Mouse (Mus musculus) ES-Bruce4 (cell line): ENCODE measurements at regions not wholly inside any gene's neighbourhood (a gene's known extent, or its start where the extent isn't known, plus 50 kb on each side); places are given as distances from the start of the nearest gene placed in this dataset.

Experiments
- CTCF ChIP-seq: IDR thresholded peaks from one replicate; pipeline ENCODE4 v1.8.1; 2011; ENCODE audit warnings: low read depth, low read length
- EP300 ChIP-seq: IDR thresholded peaks from 2 replicates; pipeline ENCODE4 v1.6.1; 2011; ENCODE audit warnings: low read depth, low read length; ENCODE audit not compliant: insufficient read depth
- POLR2A ChIP-seq: IDR thresholded peaks from one replicate; pipeline ENCODE4 v1.8.1; 2011; ENCODE audit warnings: low read length; ENCODE audit not compliant: insufficient read depth

DNA sequence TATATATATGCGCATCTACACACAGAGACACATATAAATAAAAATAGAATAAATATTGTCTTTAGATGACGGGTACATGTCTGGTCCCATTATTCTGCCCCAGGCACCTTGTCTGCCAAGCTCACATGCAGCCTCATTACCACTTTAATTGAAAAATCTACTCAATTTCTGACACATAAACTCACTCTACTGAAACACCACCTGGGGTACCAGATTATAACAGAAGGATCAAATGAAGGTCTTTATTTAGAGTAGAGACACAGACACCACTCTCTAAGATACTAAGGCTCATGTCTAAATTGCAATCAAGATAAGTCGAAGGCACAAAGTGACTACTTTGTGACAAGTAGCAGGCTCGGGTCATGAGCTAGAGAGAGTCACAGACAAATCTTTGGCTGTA is 138.9 kb downstream of the Mreg start:
- TF ChIP-seq POLR2A (no peak), CTCF (no peak), EP300 (no peak)
